Mouse (Mus musculus): ENCODE data around the gene Intu. TPM values are rescaled to one million over a fixed set of nuclear protein-coding genes. Genes with fewer than 3 reads are reported as not detected.

Gene Intu
- 12.6 TPM for polyA plus RNA-seq (2021)

DNA sequence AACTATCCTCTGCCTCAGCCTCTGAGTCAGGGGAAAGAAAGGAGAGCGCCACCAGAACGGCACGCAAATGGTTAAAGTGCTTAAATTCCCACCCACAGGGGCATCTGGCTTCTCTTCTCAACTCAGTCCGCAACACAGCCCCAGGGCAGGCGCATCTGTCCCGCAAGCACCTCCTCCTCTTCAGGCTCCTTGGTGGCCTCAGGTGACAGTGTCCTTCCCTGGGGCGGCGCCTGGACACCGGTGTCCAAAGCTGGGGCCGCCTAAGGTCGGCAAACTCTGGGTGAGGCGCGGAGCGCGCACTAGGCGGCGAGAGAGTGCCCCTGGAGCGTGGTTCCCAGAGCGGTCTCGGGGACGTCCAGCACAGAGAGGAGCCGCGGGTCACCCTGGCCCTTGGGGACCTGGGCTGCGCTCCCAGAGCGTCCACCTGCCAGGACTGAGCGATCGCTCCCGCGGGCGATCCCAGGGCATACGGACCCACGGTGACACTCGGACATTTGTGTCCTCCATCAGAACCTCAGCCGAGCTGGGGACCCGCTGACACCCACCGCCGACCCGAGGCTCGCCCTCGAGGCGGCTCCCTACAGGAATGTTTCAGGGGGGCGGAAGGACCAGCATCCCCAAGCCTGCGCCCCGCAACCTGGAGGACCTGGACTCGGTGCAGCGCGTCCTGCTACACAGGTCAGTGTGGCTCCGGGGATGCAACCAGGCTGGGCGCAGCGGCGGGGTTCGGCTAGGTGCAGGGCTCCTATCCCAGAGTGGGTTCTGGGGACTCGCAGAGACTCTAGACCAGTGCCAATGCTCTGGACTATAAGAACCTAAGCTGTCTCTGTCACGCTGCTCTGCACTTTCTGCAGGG, at the start of gene Intu:
Gene Intu, plus strand, starts transcription at position 1 of the 856 bp plus-strand sequence.
- ATAC-seq = peak; percentile 90
- no peak for DNase-seq (ENCODE audit: low read depth, low spot score)
- in situ Hi-C loops (cut with MboI; ENCODE audit: low pct_unique_long_range_greater_than_20kb) = no loop called here
- POLR2A ChIA-PET = interaction anchor here (1.0 kb wide), 1 partner anchor 9 kb away, joined by 3 read pairs; no protein-coding TSS in a partner anchor
- H3K27me3 ChIP-seq = peaks cover 19% of the 10 kb centered on the region
- CTCF ChIA-PET = interaction anchor here (1.1 to 2.2 kb wide), 3 partner anchors 8 to 14 kb away, joined by 3 to 6 read pairs (median 5); no protein-coding TSS in a partner anchor
- TF ChIP-seq CTCF (IDR thresholded peaks at IDR 0.05) = peak; percentile 88

DNA sequence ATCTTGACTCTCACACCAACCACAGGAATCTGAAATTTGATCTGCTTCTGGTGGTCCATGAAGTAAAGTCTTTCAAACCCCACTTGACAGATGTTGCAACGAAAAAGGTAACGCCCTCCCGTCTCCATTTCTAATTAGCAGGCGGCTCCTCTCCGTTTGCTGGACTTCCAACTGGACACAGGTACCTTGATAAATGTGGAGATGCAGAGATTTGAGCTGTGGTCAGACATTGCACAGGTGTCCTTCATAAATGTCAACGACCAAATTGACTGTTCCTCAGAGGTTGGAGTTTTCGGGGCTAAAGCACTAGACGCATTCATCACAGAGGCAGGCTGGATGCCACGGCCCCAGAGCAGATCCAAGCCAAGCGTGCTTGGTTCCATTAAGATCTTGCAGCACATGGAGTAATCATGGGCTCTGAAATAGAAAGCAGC, 47.8 kb upstream of the Intu start:
- ATAC-seq (no peak), DNase-seq (ENCODE audit: low read depth, low spot score) (no peak)
- ChIA-PET CTCF (no interaction called here), POLR2A (no interaction called here)
- no peak for TF ChIP-seq CTCF (IDR thresholded peaks at IDR 0.05)
- in situ Hi-C loops (cut with MboI; ENCODE audit: low pct_unique_long_range_greater_than_20kb) = no loop called here
- no peaks in the 10 kb centered on the region for H3K27me3 ChIP-seq

DNA sequence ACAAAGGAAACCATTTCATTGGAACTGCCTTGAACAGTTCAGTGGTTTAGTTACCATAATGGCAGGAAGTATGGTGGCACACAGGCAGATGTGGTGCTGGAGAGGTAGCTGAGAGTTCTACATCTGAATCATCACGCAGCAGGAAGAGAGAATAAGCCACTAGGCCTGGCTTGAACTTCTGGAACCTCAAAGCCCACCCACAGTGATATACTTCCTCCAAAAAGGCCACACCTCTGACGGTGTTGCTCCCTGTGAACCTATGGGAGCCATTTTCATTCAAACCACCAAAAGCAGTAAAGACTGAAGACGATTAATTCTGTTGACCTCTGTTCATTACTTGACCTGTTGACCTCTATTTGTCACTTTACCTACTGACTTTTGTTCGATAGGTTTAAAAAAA, 43.7 kb upstream of the Intu start:
- DNase-seq (ENCODE audit: low read depth, low spot score) (no peak), ATAC-seq (no peak)
- POLR2A ChIA-PET = interaction anchor here (0.7 kb wide), 1 partner anchor 37 kb away, joined by 3 read pairs; no protein-coding TSS in a partner anchor
- in situ Hi-C loops (cut with MboI; ENCODE audit: low pct_unique_long_range_greater_than_20kb) = no loop called here
- no peaks in the 10 kb centered on the region for H3K27me3 ChIP-seq
- CTCF ChIA-PET = interaction anchor here (1.1 kb wide), 1 partner anchor 43 kb away, joined by 3 read pairs; no protein-coding TSS in a partner anchor
- no peak for TF ChIP-seq CTCF (IDR thresholded peaks at IDR 0.05)

DNA sequence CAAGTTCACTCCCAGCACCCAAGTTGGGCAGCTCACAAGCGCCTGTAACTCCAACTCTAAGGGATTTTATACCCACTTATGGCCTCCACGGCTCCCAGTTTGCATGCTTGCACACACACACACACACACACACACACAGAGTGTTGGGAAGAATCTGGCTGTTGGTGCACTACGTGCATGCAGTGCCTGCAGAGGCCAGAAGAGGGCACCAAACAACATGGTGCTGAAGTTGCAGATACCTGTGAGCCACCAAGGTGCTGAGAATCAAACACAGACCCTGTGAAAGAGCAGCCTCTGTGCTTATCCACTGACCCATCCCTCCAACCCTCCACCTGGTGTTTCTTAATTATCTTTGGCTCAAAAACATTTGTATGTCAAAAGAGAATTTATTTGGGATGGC, 39.3 kb upstream of the Intu start:
- TF ChIP-seq CTCF (IDR thresholded peaks at IDR 0.05) = peak; percentile 76
- ChIA-PET CTCF (no interaction called here), POLR2A (no interaction called here)
- no peaks in the 10 kb centered on the region for H3K27me3 ChIP-seq
- in situ Hi-C loops (cut with MboI; ENCODE audit: low pct_unique_long_range_greater_than_20kb) = no loop called here
- no peak for ATAC-seq
- DNase-seq (ENCODE audit: low read depth, low spot score) = no peak

DNA sequence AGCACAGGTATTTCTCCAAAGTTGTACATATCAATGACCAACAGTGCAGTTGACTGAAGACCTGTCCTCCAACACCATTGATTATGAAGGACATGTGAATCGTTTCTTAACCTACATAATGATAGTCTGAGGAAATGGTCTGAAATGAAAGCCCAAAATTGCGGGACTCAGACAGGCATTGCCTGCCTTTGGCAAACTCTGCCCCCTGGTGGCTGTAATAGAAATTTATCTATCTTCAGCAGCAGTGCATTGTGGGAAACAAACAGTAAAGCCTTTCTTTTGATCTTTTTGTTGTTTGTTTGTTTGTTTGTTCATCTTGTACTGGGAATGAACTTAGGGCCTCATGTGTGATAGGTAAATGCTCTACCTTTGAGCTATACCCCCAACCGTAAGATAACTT, 32.2 kb upstream of the Intu start:
- ChIA-PET POLR2A (no interaction called here), CTCF (interaction anchor here (0.6 to 1.5 kb wide), 3 partner anchors 10 to 1720 kb away, joined by 3 to 4 read pairs (median 3); no protein-coding TSS in a partner anchor)
- TF ChIP-seq CTCF (IDR thresholded peaks at IDR 0.05) = peak; percentile 66
- H3K27me3 ChIP-seq = no peaks in the 10 kb centered on the region
- ATAC-seq (no peak), DNase-seq (ENCODE audit: low read depth, low spot score) (no peak)
- in situ Hi-C loops (cut with MboI; ENCODE audit: low pct_unique_long_range_greater_than_20kb) = no loop called here

DNA sequence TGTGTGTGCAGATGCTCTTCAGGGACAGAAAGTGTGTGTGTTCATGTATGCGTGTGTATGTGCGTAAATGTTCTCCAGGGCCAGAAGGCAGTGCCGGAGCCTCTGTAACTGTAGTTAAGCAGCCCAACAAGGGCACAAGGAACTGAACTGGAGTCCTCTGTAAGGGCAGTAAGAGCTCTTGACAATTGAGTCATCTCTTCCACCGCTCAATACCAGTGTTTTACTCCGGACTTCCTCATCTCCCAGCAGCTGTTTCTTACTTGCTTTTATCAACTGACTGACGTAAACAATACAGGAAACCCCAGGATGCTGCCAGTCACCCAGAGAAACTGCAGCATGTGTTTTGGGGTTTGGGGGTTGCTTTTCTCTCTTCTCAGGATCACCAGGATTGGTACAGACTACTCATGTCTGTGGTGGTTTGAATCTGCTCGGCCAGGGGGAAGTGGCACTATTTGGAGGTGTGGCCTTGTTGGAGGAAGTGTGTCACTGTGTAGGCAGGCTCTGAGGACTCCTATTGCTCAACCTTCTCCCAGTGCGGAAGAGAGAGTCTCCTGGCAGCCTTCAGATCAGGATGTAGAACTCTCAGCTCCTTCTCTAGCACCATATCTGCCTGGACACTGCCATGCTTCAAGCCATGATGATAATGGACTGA, 30.8 kb upstream of the Intu start:
- ATAC-seq = no peak
- in situ Hi-C loops (cut with MboI; ENCODE audit: low pct_unique_long_range_greater_than_20kb) = no loop called here
- DNase-seq (ENCODE audit: low read depth, low spot score) = no peak
- no peak for TF ChIP-seq CTCF (IDR thresholded peaks at IDR 0.05)
- ChIA-PET CTCF (interaction anchor here (1.5 kb wide), 1 partner anchor 11 kb away, joined by 4 read pairs; no protein-coding TSS in a partner anchor), POLR2A (interaction anchor here (0.6 kb wide), 1 partner anchor 27 kb away, joined by 8 read pairs; no protein-coding TSS in a partner anchor)
- H3K27me3 ChIP-seq = no peaks in the 10 kb centered on the region

DNA sequence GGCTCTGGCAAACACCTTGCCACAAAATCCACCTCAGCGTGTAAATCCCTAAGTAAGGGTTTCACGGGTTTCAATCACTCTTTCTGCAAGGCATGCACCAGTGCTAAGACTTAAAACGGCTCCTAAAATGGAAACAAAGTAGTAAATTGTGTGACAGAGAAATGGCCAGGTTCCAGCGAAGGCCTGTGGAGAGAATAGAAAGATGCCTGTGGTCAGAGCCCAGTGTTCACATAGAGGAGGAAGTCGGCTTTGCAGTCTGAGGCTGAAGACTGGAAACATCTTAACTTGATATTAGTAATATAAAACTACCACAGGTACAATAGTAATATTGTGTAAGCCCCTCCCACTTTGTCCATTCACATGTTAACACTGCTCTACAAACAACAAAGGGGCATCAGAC, 26.7 kb upstream of the Intu start:
- ATAC-seq (no peak), DNase-seq (ENCODE audit: low read depth, low spot score) (no peak)
- TF ChIP-seq CTCF (IDR thresholded peaks at IDR 0.05) = no peak
- H3K27me3 ChIP-seq = peaks cover 5% of the 10 kb centered on the region
- ChIA-PET POLR2A (no interaction called here), CTCF (interaction anchor here (1.5 kb wide), 1 partner anchor 11 kb away, joined by 4 read pairs; no protein-coding TSS in a partner anchor)
- in situ Hi-C loops (cut with MboI; ENCODE audit: low pct_unique_long_range_greater_than_20kb) = no loop called here

DNA sequence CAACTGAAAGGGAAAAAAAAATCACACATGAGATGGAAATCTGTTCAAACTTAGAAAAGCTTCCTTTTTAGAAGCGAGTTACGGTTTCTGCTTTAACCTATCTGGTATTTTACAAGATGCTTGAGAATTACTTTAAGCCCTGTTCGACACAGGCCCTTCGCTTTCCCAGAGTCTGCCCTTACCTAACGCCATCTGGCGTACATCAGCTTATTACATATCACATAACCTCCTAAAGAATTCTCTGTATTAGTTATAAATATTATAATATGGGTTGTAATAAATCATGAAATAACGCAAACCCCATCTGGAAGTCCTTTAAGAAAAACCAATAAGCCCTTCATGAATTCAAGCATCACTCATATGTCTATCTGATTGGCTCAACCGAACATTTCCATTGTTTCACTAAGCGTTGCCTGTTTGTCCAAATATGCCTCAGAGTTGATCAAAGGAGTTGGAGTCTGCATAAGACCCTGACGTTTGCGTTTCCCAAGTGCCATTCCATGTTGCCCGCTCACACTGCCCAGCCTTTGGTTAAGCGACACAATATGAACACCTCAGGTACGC, 25.6 kb upstream of the Intu start:
- in situ Hi-C loops (cut with MboI; ENCODE audit: low pct_unique_long_range_greater_than_20kb) = no loop called here
- TF ChIP-seq CTCF (IDR thresholded peaks at IDR 0.05) = no peak
- CTCF ChIA-PET = interaction anchor here (0.9 to 1.5 kb wide), 4 partner anchors 9 to 61 kb away, joined by 3 to 4 read pairs (median 3); no protein-coding TSS in a partner anchor
- peaks cover 5% of the 10 kb centered on the region for H3K27me3 ChIP-seq
- DNase-seq (ENCODE audit: low read depth, low spot score) = no peak
- POLR2A ChIA-PET = no interaction called here
- ATAC-seq = no peak

DNA sequence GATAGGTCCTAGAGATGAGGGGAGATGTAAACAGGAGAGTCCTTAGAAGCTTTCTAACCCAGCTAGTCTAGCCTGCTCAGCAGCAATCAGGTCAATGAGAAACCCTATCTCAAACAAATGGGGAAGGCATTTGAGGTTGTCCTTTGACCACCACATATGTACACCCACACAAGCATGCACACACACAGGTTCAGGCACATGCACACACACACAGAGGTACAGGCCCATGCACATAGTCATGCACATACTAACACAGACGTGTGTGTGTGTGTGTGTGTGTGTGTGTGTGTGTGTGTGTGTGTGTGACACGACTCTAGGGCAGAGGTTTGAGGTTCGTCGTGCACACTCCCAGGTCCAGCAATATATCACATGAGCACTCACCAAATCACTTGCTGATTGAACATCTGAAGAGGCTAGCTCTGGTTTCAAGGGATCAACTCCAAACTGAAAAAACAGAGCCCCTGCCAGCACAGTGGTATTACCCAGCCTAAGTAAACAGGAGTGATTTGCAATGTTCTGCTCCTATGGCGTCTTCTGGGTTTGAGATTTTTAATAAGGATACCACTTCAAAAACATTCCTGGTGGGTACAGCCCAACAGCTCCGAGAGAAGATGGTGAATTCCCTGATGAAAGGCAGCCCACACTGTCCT, 22.0 kb upstream of the Intu start:
- CTCF ChIA-PET = interaction anchor here (1.5 kb wide), 1 partner anchor 12 kb away, joined by 3 read pairs; no protein-coding TSS in a partner anchor
- TF ChIP-seq CTCF (IDR thresholded peaks at IDR 0.05) = no peak
- no peak for ATAC-seq
- POLR2A ChIA-PET = no interaction called here
- no peak for DNase-seq (ENCODE audit: low read depth, low spot score)
- H3K27me3 ChIP-seq = peaks cover 5% of the 10 kb centered on the region
- in situ Hi-C loops (cut with MboI; ENCODE audit: low pct_unique_long_range_greater_than_20kb) = no loop called here

DNA sequence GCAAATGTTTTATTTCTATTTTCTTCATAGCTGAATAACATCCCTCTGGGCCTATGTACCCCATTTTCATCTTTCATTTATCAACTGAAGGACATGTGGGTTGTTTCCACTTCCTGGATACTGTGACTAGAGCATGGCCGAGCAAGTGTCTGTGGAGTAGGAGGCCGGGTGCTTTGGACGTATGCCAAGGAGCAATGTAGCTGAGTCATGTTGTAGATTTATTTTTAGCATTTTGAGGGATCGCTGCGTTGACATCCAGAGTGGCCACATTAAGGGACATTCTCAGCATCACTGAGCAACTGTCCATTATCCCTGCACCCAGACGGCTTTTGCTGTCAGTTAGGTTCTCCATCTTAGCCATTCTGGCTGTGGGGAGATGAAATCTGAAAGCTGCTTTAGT, 20.5 kb upstream of the Intu start:
- peak; percentile 75 for ATAC-seq
- no peak for TF ChIP-seq CTCF (IDR thresholded peaks at IDR 0.05)
- ChIA-PET CTCF (interaction anchor here (1.3 to 1.7 kb wide), 3 partner anchors 9 to 15 kb away, joined by 3 to 8 read pairs (median 3); no protein-coding TSS in a partner anchor), POLR2A (interaction anchor here (0.6 kb wide), 1 partner anchor 188 kb away, joined by 3 read pairs; no protein-coding TSS in a partner anchor)
- DNase-seq (ENCODE audit: low read depth, low spot score) = peak; percentile 81
- peaks cover 5% of the 10 kb centered on the region for H3K27me3 ChIP-seq
- in situ Hi-C loops (cut with MboI; ENCODE audit: low pct_unique_long_range_greater_than_20kb) = no loop called here

Measured in Patski (cell line).